Mouse (Mus musculus): ENCODE measurements around the gene Dip2a.

The Dip2a gene

GRCm38 (mm10) chr10:76344711-76345539 lies at the start of gene Dip2a:
Dip2a (minus strand) TSS chr10:76345291.
- peak; percentile 72 for DNase-seq (ENCODE audit: low read depth, low spot score)

- no peak for DNase-seq (ENCODE audit: low read depth, low spot score)
These were observed 47.5 kb upstream of the Dip2a start for GRCm38 (mm10) chr10:76392596-76392995.

- no peak for DNase-seq (ENCODE audit: low read depth, low spot score)
These were observed 46.7 kb upstream of the Dip2a start for GRCm38 (mm10) chr10:76391786-76392185.

- DNase-seq (ENCODE audit: low read depth, low spot score): no peak
These were observed 46.1 kb upstream of the Dip2a start for GRCm38 (mm10) chr10:76391166-76391565.

- DNase-seq (ENCODE audit: low read depth, low spot score): no peak
These were observed 29.9 kb upstream of the Dip2a start for GRCm38 (mm10) chr10:76374981-76375380.

GRCm38 (mm10) chr10:76371736-76372135 lies 26.6 kb upstream of the Dip2a start:
- DNase-seq (ENCODE audit: low read depth, low spot score): peak; percentile 39

- DNase-seq (ENCODE audit: low read depth, low spot score): no peak
These were observed 23.7 kb upstream of the Dip2a start for GRCm38 (mm10) chr10:76368766-76369165.

GRCm38 (mm10) chr10:76363233-76363632 lies 18.1 kb upstream of the Dip2a start:
- no peak for DNase-seq (ENCODE audit: low read depth, low spot score)

- DNase-seq (ENCODE audit: low read depth, low spot score): no peak
These were observed 13.4 kb upstream of the Dip2a start for GRCm38 (mm10) chr10:76358468-76358867.

- DNase-seq (ENCODE audit: low read depth, low spot score): no peak
These were observed 12.3 kb upstream of the Dip2a start for GRCm38 (mm10) chr10:76357286-76357875.

GRCm38 (mm10) chr10:76354974-76355373 lies 9.9 kb upstream of the Dip2a start:
- no peak for DNase-seq (ENCODE audit: low read depth, low spot score)

- DNase-seq (ENCODE audit: low read depth, low spot score): no peak
These were observed 8.9 kb upstream of the Dip2a start for GRCm38 (mm10) chr10:76353986-76354385.

GRCm38 (mm10) chr10:76351953-76352352 lies 6.9 kb upstream of the Dip2a start:
- DNase-seq (ENCODE audit: low read depth, low spot score): no peak

GRCm38 (mm10) chr10:76346589-76346988 lies 1.5 kb upstream of the Dip2a start:
- no peak for DNase-seq (ENCODE audit: low read depth, low spot score)

- no peak for DNase-seq (ENCODE audit: low read depth, low spot score)
These were observed 976 bp upstream of the Dip2a start for GRCm38 (mm10) chr10:76346043-76346491.

- DNase-seq (ENCODE audit: low read depth, low spot score): no peak
These were observed 430 bp upstream of the Dip2a start for GRCm38 (mm10) chr10:76345540-76345902.

- DNase-seq (ENCODE audit: low read depth, low spot score): no peak
These were observed 10.7 kb downstream of the Dip2a start for GRCm38 (mm10) chr10:76334350-76334749.

GRCm38 (mm10) chr10:76332040-76332439 lies 13.1 kb downstream of the Dip2a start:
- no peak for DNase-seq (ENCODE audit: low read depth, low spot score)

- no peak for DNase-seq (ENCODE audit: low read depth, low spot score)
These were observed 16.0 kb downstream of the Dip2a start for GRCm38 (mm10) chr10:76329093-76329492.

GRCm38 (mm10) chr10:76328574-76328973 lies 16.5 kb downstream of the Dip2a start:
- no peak for DNase-seq (ENCODE audit: low read depth, low spot score)

GRCm38 (mm10) chr10:76326304-76327006 lies 18.6 kb downstream of the Dip2a start:
- DNase-seq (ENCODE audit: low read depth, low spot score): no peak

GRCm38 (mm10) chr10:76317623-76318022 lies 27.5 kb downstream of the Dip2a start:
- DNase-seq (ENCODE audit: low read depth, low spot score): no peak

Measured in telencephalon, adult 2 months (tissue).